Mouse (Mus musculus) kidney, embryonic 14.5 days (tissue): ENCODE results near the gene Wdr59. TPM values are rescaled to one million over a fixed set of nuclear protein-coding genes. Genes with fewer than 3 reads are reported as not detected.

Experiments used
- ATAC-seq: fragments of 200-750 bp; cut with Nextera tagmentation; 2 replicates; pipeline ENCODE4 v1.8.0; 2017; ENCODE audit warnings: moderate number of reproducible peaks, mild to moderate bottlenecking, moderate TSS enrichment, moderate library complexity; ENCODE audit not compliant: low FRiP score, low TSS enrichment
- H3K27ac ChIP-seq: fragments of 300-500 bp; sonication (generic); 2 replicates; pipeline ENCODE4 v1.5.1; 2014; ENCODE audit warnings: low read depth, mild to moderate bottlenecking, low read length, moderate library complexity, mixed read lengths
- H3K27me3 ChIP-seq: fragments of 300-500 bp; sonication (generic); 2 replicates; pipeline ENCODE4 v1.6.1; 2014; ENCODE audit warnings: mild to moderate bottlenecking, low read length; ENCODE audit not compliant: control insufficient read depth, insufficient read depth
- H3K36me3 ChIP-seq: fragments of 300-500 bp; sonication (generic); 2 replicates; pipeline ENCODE4 v1.6.1; 2014; ENCODE audit warnings: low read length, mixed read lengths; ENCODE audit not compliant: control insufficient read depth, insufficient read depth
- H3K4me1 ChIP-seq: fragments of 300-500 bp; sonication (generic); 2 replicates; pipeline ENCODE4 v1.6.1; 2014; ENCODE audit warnings: low read length, mixed read lengths; ENCODE audit not compliant: control insufficient read depth, insufficient read depth
- H3K4me2 ChIP-seq: fragments of 300-500 bp; sonication (generic); replicated peaks from 2 replicates; pipeline ENCODE4 v1.6.1; 2014; ENCODE audit warnings: low read depth, mild to moderate bottlenecking, low read length
- H3K4me3 ChIP-seq: fragments of 300-500 bp; sonication (generic); 2 replicates; pipeline ENCODE4 v1.5.1; 2014; ENCODE audit warnings: mild to moderate bottlenecking, low read length
- H3K9ac ChIP-seq: fragments of 300-500 bp; sonication (generic); 2 replicates; pipeline ENCODE4 v1.6.1; 2014; ENCODE audit warnings: low read depth, mild to moderate bottlenecking, low read length, moderate library complexity
- H3K9me3 ChIP-seq: fragments of 300-500 bp; sonication (generic); 2 replicates; pipeline ENCODE4 v1.6.1; 2016; ENCODE audit warnings: low read length; ENCODE audit not compliant: control insufficient read depth
- WGBS: fragments of 180-500 bp; shearing (Covaris S2); extraction: QIAGEN DNeasy Blood & Tissue Kit; methylation state at CpG from one replicate; pipeline ENCODE4 v1.1.7; 2014; 5-methylcytosine and 5-hydroxymethylcytosine counted together
- polyA plus RNA-seq: library from polyadenylated mRNA; unstranded; fragments of >200 nt; fragmentation: Nextera tagmentation; extraction: Ambion mirVana; gene quantifications from 2 replicates; pipeline ENCODE4 v1.2.1, GENCODE M21; 2014

The Wdr59 gene
- polyA plus RNA-seq, 1 experiment from 2014 or later, result 6.2 TPM

DNA sequence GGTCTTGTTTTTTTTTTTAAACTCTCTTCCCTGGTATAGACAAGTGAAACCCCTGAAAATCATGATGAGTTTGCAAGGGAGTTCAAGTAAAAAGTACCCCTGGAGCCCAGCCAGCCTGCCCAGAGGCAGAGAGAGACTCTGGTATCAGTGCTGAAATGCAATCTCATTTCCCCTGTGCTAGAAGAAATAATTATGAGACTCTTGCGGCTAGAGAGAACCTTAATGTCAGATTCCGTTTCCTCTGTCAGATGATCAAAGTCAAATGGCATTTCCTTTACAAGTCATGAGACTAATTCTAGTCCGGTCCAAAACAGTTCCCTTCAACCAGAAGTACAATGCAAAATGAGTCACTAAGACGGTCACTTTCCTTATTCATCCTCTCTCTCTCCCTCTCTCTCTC, 72.2 kb downstream of the Wdr59 start:
- no peak overlapping the region for H3K9ac ChIP-seq
- H3K4me1 ChIP-seq, result no peaks in the 10 kb centered on the region
- WGBS, result 31% methylated on average over 4 of the region's 4 CpGs
- H3K36me3 ChIP-seq, result peaks cover 12% of the 10 kb centered on the region
- no peak overlapping the region for H3K27ac ChIP-seq
- no peaks in the 10 kb centered on the region for H3K27me3 ChIP-seq
- no peak for ATAC-seq
- no peaks in the 10 kb centered on the region for H3K9me3 ChIP-seq
- no peak overlapping the region for H3K4me2 ChIP-seq
- H3K4me3 ChIP-seq, result no peak overlapping the region

DNA sequence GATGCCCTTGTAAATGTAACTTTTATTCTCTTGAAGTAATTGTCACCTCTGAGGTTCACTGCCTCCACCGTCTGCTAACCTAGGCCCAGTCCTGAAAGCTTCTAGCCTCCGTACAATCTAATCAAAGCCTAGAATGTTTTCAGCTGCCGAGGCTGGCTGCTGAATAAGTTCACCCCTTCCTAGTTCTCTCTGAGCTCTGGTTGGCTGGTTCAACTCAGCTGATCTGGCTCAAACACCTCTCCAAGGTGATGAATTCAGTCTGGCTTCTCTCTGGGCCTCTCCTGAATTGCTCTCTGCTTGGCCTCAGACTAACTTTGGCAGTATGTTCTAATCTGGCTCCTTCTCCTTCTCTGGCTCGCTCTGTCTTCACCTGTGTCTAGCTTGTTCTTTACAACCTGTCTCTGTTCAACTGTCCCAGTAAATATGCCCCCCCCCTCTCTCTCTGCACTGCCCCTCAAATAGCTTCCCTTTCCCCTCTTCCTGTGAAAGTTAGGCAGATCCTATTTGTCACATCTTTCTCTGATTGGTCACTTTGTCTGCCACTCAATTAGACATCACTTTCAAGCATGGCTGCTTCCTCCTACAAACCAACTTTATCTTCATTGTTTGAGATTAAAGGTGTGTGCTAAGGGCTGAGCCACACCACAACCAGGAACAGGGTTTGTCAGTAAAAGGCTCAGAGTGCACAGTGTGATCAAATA, 75.8 kb downstream of the Wdr59 start:
- H3K27ac ChIP-seq, result no peak overlapping the region
- H3K4me2 ChIP-seq, result no peak overlapping the region
- no peaks in the 10 kb centered on the region for H3K27me3 ChIP-seq
- H3K9me3 ChIP-seq, result no peaks in the 10 kb centered on the region
- H3K36me3 ChIP-seq, result peaks cover 12% of the 10 kb centered on the region
- WGBS, result 68% methylated on average over 4 of the region's 4 CpGs
- H3K4me1 ChIP-seq, result no peaks in the 10 kb centered on the region
- no peak for ATAC-seq
- no peak overlapping the region for H3K9ac ChIP-seq
- H3K4me3 ChIP-seq, result no peak overlapping the region

DNA sequence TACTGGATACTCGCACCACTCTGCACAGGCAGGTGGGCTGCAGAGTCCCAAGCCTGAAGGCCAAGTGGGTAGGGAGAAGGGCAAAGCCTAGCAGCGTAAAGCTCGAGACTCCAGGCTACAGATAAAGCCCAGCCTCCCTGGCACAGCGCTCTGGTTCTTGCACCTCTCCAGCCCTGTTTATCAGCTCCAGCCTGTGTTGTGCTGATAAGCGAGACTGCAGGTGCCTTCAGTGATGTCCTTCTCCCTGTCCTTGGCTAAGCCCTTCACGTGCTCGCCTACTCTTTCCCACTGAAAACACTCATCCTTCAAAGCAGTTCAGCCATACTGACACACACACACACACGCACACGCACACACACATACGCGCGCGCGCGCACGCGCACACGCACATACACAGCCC, 76.3 kb downstream of the Wdr59 start:
- Histone ChIP-seq H3K9me3 (no peaks in the 10 kb centered on the region), H3K9ac (no peak overlapping the region), H3K36me3 (peaks cover 9% of the 10 kb centered on the region; the same call in 1 of the 2 replicates), H3K4me3 (no peak overlapping the region), H3K4me1 (no peaks in the 10 kb centered on the region), H3K4me2 (no peak overlapping the region), H3K27ac (no peak overlapping the region), H3K27me3 (no peaks in the 10 kb centered on the region)
- ATAC-seq, result no peak
- WGBS, result 91% methylated on average over 18 of the region's 18 CpGs

DNA sequence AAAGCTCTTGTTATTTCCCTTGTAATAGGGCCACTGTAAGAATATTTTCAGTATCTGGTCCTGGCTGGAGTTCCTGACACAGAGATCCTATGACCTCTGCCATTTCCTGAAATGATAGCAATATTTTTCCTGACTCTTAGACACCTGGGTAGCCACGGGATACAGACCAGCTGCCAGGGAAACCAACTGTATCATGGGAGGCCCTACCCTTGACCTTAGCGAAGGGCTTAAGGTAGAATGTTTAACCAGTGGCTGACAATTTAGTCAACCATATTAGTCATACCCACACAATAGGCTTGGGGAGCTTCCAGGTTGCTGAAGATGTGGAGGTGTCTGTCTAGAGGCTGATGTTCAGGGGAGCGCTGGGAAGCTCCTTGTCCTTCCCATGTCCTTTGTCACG, 77.6 kb downstream of the Wdr59 start:
- Histone ChIP-seq H3K4me2 (no peak overlapping the region), H3K4me3 (no peak overlapping the region), H3K27me3 (no peaks in the 10 kb centered on the region), H3K4me1 (no peaks in the 10 kb centered on the region), H3K9me3 (no peaks in the 10 kb centered on the region), H3K27ac (no peak overlapping the region), H3K9ac (no peak overlapping the region), H3K36me3 (peaks cover 5% of the 10 kb centered on the region; the same call in 1 of the 2 replicates)
- ATAC-seq, result no peak
- WGBS, result 67% methylated on average over 4 of the region's 4 CpGs

DNA sequence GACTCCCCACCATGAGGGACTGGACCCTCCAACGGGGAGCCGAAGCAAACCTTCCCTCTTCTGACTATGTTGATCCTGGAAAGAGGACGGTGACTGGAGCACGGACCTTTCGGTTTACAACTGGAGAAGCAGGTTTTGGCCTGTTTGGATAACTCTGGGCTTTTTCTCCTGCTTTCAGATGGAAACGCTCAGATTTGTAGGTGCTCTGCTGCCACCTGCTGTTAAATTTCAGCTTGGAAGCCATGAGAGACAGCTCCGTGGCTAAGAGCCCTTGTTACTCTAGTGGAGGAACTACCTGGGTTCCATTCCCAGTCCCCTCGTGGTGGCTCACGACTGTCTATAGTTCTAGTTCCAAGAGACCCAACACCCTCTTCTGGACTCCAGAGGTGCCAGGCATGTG, 82.7 kb downstream of the Wdr59 start:
- H3K36me3 ChIP-seq, result no peaks in the 10 kb centered on the region
- no peaks in the 10 kb centered on the region for H3K9me3 ChIP-seq
- H3K9ac ChIP-seq, result peak overlapping the region; percentile 24; the same call in 1 of the 2 replicates
- 11% methylated on average over 9 of the region's 9 CpGs for WGBS
- H3K4me3 ChIP-seq, result no peak overlapping the region
- ATAC-seq, result peak; percentile 55; the same call in 1 of the 2 replicates
- no peaks in the 10 kb centered on the region for H3K27me3 ChIP-seq
- H3K4me2 ChIP-seq, result no peak overlapping the region
- H3K4me1 ChIP-seq, result no peaks in the 10 kb centered on the region
- no peak overlapping the region for H3K27ac ChIP-seq

DNA sequence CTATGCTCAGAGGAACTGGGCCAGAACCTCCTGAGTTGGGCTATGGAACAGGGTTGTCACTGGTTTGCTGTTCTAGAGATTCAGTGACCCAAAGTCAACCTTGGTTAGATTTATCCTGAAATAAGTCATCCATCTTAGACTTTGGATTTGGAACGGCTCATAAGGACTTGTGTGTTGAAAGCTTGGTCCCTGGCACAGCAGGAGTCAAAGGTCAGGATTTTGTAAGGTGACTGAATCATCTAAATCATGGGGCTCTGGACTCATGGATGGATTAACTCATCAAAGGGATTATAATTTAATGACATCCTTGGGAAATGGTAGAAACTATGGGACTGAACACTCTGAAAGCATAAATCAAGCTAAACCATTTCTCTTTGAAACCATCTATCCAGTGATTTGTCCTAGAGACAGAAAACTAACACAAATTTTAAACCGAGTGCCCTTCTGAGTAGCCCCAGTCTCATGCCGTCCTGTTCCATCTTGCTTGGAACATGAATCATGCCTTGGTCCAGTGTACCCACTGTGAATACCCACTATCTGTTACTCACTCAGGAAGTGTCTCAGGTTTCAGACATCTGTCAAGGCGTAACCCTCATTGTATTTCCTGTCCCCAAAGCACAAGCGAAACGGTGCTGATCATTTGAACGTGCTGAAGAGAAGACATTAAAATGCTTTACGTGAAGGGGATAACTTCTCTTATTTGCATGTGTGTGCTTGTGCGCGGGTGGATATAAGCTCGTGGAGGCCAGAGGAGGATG, 86.6 kb downstream of the Wdr59 start:
- no peak overlapping the region for H3K4me3 ChIP-seq
- no peak overlapping the region for H3K9ac ChIP-seq
- no peak overlapping the region for H3K4me2 ChIP-seq
- H3K9me3 ChIP-seq, result no peaks in the 10 kb centered on the region
- H3K27ac ChIP-seq, result no peak overlapping the region
- 25% methylated on average over 11 of the region's 11 CpGs for WGBS
- H3K36me3 ChIP-seq, result no peaks in the 10 kb centered on the region
- H3K27me3 ChIP-seq, result no peaks in the 10 kb centered on the region
- ATAC-seq, result peak; percentile 83
- H3K4me1 ChIP-seq, result no peaks in the 10 kb centered on the region

DNA sequence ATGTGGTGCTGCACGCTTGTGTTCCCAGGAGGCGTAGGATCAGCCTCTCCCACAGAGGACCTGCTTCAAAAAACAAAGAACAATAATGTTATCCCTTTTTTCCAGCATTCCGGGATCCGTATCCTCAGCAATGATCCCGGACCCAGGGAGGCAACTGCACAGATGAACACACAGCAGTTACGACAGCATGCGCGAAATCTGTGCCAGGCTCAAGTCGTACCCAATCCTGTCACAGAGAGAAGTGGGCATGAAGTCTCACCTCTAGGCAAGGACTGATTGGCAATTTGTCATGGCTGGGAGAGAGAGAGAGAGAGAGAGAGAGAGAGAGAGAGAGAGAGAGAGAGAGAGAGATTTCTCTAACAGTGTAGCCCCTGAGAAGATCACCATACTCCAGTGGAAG, 97.2 kb downstream of the Wdr59 start:
- Histone ChIP-seq H3K36me3 (no peaks in the 10 kb centered on the region), H3K9ac (no peak overlapping the region), H3K27ac (no peak overlapping the region), H3K4me1 (0 out of 2 replicates have a peak, but pooled peaks cover 3% of the 10 kb centered on the region), H3K4me3 (no peak overlapping the region), H3K9me3 (no peaks in the 10 kb centered on the region), H3K27me3 (no peaks in the 10 kb centered on the region), H3K4me2 (no peak overlapping the region)
- 74% methylated on average over 9 of the region's 9 CpGs for WGBS
- ATAC-seq, result 0 out of 2 replicates have a peak, but pooled peaks have one; percentile 16

DNA sequence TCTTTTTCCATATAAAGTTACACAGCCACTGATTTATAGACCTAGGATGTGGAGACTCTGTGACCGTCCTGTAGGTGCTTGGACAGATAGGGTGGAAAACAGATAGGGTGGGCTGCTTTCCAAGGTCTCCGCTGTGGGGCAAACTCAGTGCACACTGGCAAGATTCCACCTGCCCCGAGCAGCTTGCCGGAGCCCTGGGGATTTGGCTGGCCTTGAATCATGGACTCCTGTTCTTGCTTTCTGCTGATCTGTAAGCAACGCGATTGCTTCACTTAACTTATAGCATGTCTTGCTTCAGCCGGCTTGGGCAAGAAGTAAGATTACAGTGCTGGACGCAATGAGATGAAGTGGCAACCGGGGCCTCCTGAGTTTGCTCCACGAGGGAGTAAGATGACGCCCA, 97.7 kb downstream of the Wdr59 start:
- Histone ChIP-seq H3K4me2 (no peak overlapping the region), H3K9me3 (no peaks in the 10 kb centered on the region), H3K27ac (no peak overlapping the region), H3K4me1 (0 out of 2 replicates have a peak, but pooled peaks cover 3% of the 10 kb centered on the region), H3K9ac (no peak overlapping the region), H3K36me3 (no peaks in the 10 kb centered on the region), H3K27me3 (no peaks in the 10 kb centered on the region), H3K4me3 (no peak overlapping the region)
- WGBS, result 54% methylated on average over 11 of the region's 11 CpGs
- ATAC-seq, result peak; percentile 68

DNA sequence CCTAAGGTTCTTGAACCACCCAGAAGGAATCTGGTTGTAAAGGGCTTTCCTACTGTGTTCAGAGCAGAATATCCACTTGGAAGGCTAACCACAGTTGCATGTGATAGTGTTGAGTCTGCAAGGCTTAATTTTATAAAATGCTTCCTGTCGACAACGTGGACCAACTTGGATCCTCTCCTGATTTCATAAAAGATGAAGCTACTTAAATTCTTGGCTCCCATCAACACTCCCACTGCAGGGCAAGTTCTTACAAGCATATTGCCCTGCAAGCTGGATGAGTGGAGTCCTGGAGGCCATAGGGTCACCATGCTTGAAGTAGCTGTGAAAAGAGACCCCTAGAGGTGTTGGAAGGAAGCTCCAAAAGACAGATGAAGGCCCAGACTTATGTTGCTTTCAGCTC, 99.3 kb downstream of the Wdr59 start:
- H3K4me1 ChIP-seq, result 0 out of 2 replicates have a peak, but pooled peaks cover 3% of the 10 kb centered on the region
- 77% methylated on average over 2 of the region's 2 CpGs for WGBS
- no peaks in the 10 kb centered on the region for H3K36me3 ChIP-seq
- H3K4me2 ChIP-seq, result no peak overlapping the region
- H3K9me3 ChIP-seq, result no peaks in the 10 kb centered on the region
- no peak overlapping the region for H3K27ac ChIP-seq
- H3K9ac ChIP-seq, result no peak overlapping the region
- H3K4me3 ChIP-seq, result no peak overlapping the region
- H3K27me3 ChIP-seq, result no peaks in the 10 kb centered on the region
- ATAC-seq, result no peak
